ENCODE assay signal across 13 mouse cellular contexts in the genomic region with DNA sequence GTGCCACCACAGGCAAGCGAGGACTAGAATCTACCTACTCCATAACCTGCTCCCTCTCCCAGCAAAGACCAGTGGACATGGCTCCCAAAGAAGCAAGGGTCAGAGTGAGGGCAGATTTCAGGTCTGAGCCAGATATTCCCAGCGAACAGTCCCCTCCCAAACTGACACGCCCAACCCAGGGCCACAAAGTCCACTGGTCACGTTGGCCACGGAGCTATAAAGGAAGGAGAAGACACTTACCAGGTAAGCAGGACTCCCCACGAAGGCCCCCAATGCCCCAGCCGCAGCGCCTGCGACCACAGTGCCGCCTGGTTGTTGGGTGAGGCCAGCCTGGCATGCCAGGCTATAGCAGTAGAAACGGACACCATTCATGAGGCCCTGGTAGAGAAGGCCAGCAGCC. TPM values are rescaled to one million over a fixed set of nuclear protein-coding genes. Genes with fewer than 3 reads are reported as not detected.
DNase-seq lines count a peak whose midpoint lies in the region; ATAC-seq and TF ChIP-seq lines count a peak whose summit lies in the region.
"Had no signal": no experiment of that assay in that cellular context is flagged by ENCODE, and none has a peak within 500 bp of the region (broad histone marks: within the 10 kb centered on the region; RNA-seq: fewer than 3 reads in every experiment).

No protein-coding gene starts in this region.

- no peak overlapping the region for H3K27ac ChIP-seq in heart, embryonic 12.5 days (ENCODE audit: poor library complexity, severe bottlenecking)
- H3K27ac ChIP-seq in kidney, embryonic 16.5 days (ENCODE audit: low read length) = no peak overlapping the region
- H3K27ac ChIP-seq in kidney, postnatal 0 days = peak overlapping the region; percentile 76
- H3K27ac ChIP-seq: liver, embryonic 14.5 days; macrophage had no signal

- no peak overlapping the region for H3K4me2 ChIP-seq in heart, embryonic 12.5 days
- no peak overlapping the region for H3K4me2 ChIP-seq in kidney, embryonic 16.5 days (replicated peaks; ENCODE audit: low read depth, low read length)
- H3K4me2 ChIP-seq in kidney, postnatal 0 days (ENCODE audit: low read length) = no peak overlapping the region

- peaks cover 30% of the 10 kb centered on the region for H3K4me1 ChIP-seq in heart, embryonic 12.5 days (replicated peaks)
- peaks cover 12% of the 10 kb centered on the region for H3K4me1 ChIP-seq in kidney, embryonic 16.5 days (ENCODE audit: insufficient read depth, low read length)
- H3K4me1 ChIP-seq in E14TG2a.4 (replicated peaks; ENCODE audit: low read depth, low read length) = peaks cover 63% of the 10 kb centered on the region
- 0 out of 2 replicates have a peak, but pooled peaks cover 8% of the 10 kb centered on the region for H3K4me1 ChIP-seq in kidney, postnatal 0 days (replicated peaks; ENCODE audit: insufficient read depth, low read length)

- peaks cover 35% of the 10 kb centered on the region for H3K36me3 ChIP-seq in heart, embryonic 12.5 days
- H3K36me3 ChIP-seq in kidney, embryonic 16.5 days (ENCODE audit: insufficient read depth, low read length) = peaks cover 17% of the 10 kb centered on the region
- no peaks in the 10 kb centered on the region; the same call in 1 of the 2 replicates for H3K36me3 ChIP-seq in E14TG2a.4 (ENCODE audit: insufficient read depth, low read length)
- H3K36me3 ChIP-seq in kidney, postnatal 0 days (ENCODE audit: insufficient read depth, low read length) = peaks cover 21% of the 10 kb centered on the region

- ATAC-seq in heart, embryonic 12.5 days (ENCODE audit: insufficient number of reproducible peaks, low FRiP score) = no peak
- no peak for ATAC-seq in kidney, embryonic 16.5 days (ENCODE audit: low FRiP score, low TSS enrichment)
- peak; percentile 10; the same call in 1 of the 2 replicates for ATAC-seq in kidney, postnatal 0 days (replicated peaks; ENCODE audit: low FRiP score, low read depth)

- no peak overlapping the region for H3K4me3 ChIP-seq in heart, embryonic 12.5 days
- no peak overlapping the region for H3K4me3 ChIP-seq in kidney, embryonic 16.5 days (ENCODE audit: low read length)
- peak overlapping the region; percentile 26; the same call in 1 of the 2 replicates for H3K4me3 ChIP-seq in E14TG2a.4 (replicated peaks; ENCODE audit: low read length)
- H3K4me3 ChIP-seq in kidney, postnatal 0 days (replicated peaks; ENCODE audit: low read depth, low read length) = no peak overlapping the region

- H3K9ac ChIP-seq in heart, embryonic 12.5 days = 0 out of 2 replicates have a peak overlapping the region, but pooled peaks have one; percentile 24
- H3K9ac ChIP-seq in kidney, embryonic 16.5 days (replicated peaks; ENCODE audit: low read length) = no peak overlapping the region
- 0 out of 2 replicates have a peak overlapping the region, but pooled peaks have one; percentile 13 for H3K9ac ChIP-seq in kidney, postnatal 0 days (ENCODE audit: low read depth, low read length)
- H3K9ac ChIP-seq: liver, embryonic 14.5 days had no signal

- TF ChIP-seq CTCF in E14TG2a.4 (conservative IDR thresholded peaks at IDR 0.05; ENCODE audit: low read length) = no peak
- no peak for TF ChIP-seq CTCF in kidney, postnatal 0 days (IDR thresholded peaks at IDR 0.05; ENCODE audit: low read depth)

- 87% methylated on average over 11 of the region's 11 CpGs for WGBS in heart, embryonic 12.5 days
- WGBS in kidney, embryonic 16.5 days = 87% methylated on average over 11 of the region's 11 CpGs
- WGBS in kidney, postnatal 0 days = 82% methylated on average over 11 of the region's 11 CpGs

- H3K27me3 ChIP-seq in heart, embryonic 12.5 days (replicated peaks) = no peaks in the 10 kb centered on the region
- H3K27me3 ChIP-seq in kidney, embryonic 16.5 days (ENCODE audit: insufficient read depth, low read length) = no peaks in the 10 kb centered on the region
- no peaks in the 10 kb centered on the region for H3K27me3 ChIP-seq in E14TG2a.4 (ENCODE audit: insufficient read depth, low read length)
- H3K27me3 ChIP-seq in kidney, postnatal 0 days (ENCODE audit: insufficient read depth, low read length) = no peaks in the 10 kb centered on the region

- no peak for DNase-seq in heart, adult 9 months (ENCODE audit: low spot score in 2 of 2)
- peak; percentile 81 for DNase-seq in kidney, adult 18-20 months
- no peak for DNase-seq in kidney, postnatal 0 days (ENCODE audit: low spot score)
- DNase-seq in ovary, adult 18-20 months (ENCODE audit: low spot score) = no peak
- DNase-seq in cerebellum, adult 8-10 months = no peak
- DNase-seq: B cell, adult 2 months; cerebellum, adult 11 months; right cerebral cortex, postnatal 14 days had no signal

- H3K9me3 ChIP-seq in heart, embryonic 12.5 days (replicated peaks) = no peaks in the 10 kb centered on the region
- H3K9me3 ChIP-seq in kidney, embryonic 16.5 days (ENCODE audit: low read length) = no peaks in the 10 kb centered on the region
- H3K9me3 ChIP-seq in E14TG2a.4 (ENCODE audit: low read length) = no peaks in the 10 kb centered on the region
- H3K9me3 ChIP-seq in kidney, postnatal 0 days (replicated peaks; ENCODE audit: low read length) = no peaks in the 10 kb centered on the region

RNA-seq across cellular contexts. Expression of a gene that starts 0.6 kb away (rescaled TPM):
- 0.21 and 0.24 TPM in 2 replicates for polyA plus RNA-seq in heart, embryonic 12.5 days (2016; fragmentation: Nextera tagmentation; extraction: Ambion mirVana)
- polyA plus RNA-seq in kidney, embryonic 16.5 days (2015; fragmentation: Nextera tagmentation; extraction: Ambion mirVana) = 0.54 and 0.69 TPM in 2 replicates
- polyA plus RNA-seq in kidney, postnatal 0 days (2015; fragmentation: Nextera tagmentation; extraction: Ambion mirVana) = 1.9 and 2.3 TPM in 2 replicates

RNA-seq across cellular contexts. Expression of a gene that starts 4.6 kb away (rescaled TPM):
- 0.19 and 0.37 TPM in 2 replicates for polyA plus RNA-seq in heart, embryonic 12.5 days (2016; fragmentation: Nextera tagmentation; extraction: Ambion mirVana)
- polyA plus RNA-seq in kidney, embryonic 16.5 days (2015; fragmentation: Nextera tagmentation; extraction: Ambion mirVana) = 4.3 and 5.4 TPM in 2 replicates
- polyA plus RNA-seq in kidney, postnatal 0 days (2015; fragmentation: Nextera tagmentation; extraction: Ambion mirVana) = 7.7 and 9.5 TPM in 2 replicates

RNA-seq across cellular contexts. Expression of a gene that starts 17.1 kb away (rescaled TPM):
- 70.1 and 70.6 TPM in 2 replicates for polyA plus RNA-seq in heart, embryonic 12.5 days (2016; fragmentation: Nextera tagmentation; extraction: Ambion mirVana)
- polyA plus RNA-seq in kidney, embryonic 16.5 days (2015; fragmentation: Nextera tagmentation; extraction: Ambion mirVana) = 76.4 and 85.2 TPM in 2 replicates
- polyA plus RNA-seq in kidney, postnatal 0 days (2015; fragmentation: Nextera tagmentation; extraction: Ambion mirVana) = 58.1 and 64.6 TPM in 2 replicates

RNA-seq across cellular contexts. Expression of a gene that starts 41.7 kb away (rescaled TPM):
- 6.1 and 6.2 TPM in 2 replicates for polyA plus RNA-seq in heart, embryonic 12.5 days (2016; fragmentation: Nextera tagmentation; extraction: Ambion mirVana)
- polyA plus RNA-seq in kidney, embryonic 16.5 days (2015; fragmentation: Nextera tagmentation; extraction: Ambion mirVana) = 6.4 TPM in 2 replicates
- 6.0 and 6.2 TPM in 2 replicates for polyA plus RNA-seq in kidney, postnatal 0 days (2015; fragmentation: Nextera tagmentation; extraction: Ambion mirVana)
